Mouse (Mus musculus) C3H10T1/2 (cell line): ENCODE measurements around the gene Gstp2. TPM values are rescaled to one million over a fixed set of nuclear protein-coding genes. Genes with fewer than 3 reads are reported as not detected.

ENCODE experiments used
- polyA plus RNA-seq, 2 experiments: library from polyadenylated mRNA; unstranded; fragments of >200 nt; fragmentation: generic; extraction: Trizol; gene quantifications; one replicate each; pipeline ENCODE4 v1.2.1; 2012; ENCODE audit warnings: missing spikeins in 2 of 2

The Gstp2 gene
- polyA plus RNA-seq, result 10 to 100 TPM in 1 of 2 experiments, 1 to 10 TPM in 1; 1.8 to 13.9 TPM

DNA sequence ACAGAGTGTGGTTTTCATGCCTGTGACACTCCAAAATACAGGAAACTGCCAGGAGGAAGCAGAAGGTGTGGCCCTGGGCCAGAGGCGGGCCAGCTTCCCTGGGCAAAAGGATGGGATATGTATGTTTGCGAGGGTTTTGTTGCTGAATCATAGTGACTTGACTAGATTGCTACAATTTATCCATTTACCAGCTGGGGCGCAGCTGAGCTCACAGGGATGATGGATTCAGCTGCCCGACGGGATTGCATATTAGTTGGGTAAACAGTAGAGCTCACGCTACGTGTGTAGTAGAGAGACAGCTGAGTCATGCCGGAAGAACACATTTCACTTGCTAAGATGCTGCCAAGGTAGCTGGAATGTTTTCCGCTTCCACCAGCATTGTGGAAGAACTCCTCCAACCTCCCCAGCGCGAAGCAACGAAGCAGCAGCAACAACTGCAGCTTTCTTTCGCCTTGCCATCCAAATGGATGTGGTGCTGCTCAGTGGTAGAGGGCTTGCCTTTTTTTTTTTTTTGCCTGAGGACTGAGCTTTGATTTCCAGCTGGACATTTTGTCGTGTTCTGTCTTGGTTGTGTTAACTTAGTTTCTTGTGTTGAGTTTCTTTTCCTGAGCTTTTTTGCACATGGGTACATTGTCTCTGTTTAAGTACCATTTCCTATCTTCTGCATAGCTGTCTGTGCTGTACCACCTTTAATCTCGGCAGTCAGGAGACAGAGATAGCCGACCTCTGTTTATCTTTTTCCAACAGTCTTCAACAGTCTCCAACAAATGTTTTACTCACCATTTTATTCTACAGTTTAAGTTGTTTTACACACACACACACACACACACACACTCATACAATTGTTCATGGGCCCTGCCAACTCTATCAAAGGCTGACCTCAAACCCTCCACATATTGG, at the start of gene Gstp2:
Gene Gstp2 (minus strand): TSS at position 58 of the 900 bp plus-strand sequence.

DNA sequence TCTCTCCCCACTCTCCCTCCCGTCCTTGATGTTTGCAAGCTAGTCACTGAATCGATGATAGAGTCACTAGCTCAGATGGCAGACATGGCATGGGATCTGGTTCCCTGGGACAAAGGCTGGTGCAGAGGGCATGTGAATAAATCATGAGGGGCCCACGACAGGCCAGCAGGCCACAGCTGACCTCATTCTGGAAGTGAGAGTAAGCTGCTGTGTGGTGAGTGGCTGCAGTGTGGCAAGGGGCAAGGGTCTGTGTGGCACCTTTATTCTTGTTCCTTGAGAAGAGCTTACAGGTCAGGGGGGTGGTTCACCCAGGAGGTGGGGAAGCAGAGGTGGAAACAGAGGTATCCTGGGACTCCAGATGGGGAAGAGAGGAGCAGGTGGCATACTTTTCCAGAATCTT, 35.6 kb upstream of the Gstp2 start, which contains the start of gene Cabp2:
Gene Cabp2 (plus strand): TSS at position 185 of the 400 bp plus-strand sequence.

DNA sequence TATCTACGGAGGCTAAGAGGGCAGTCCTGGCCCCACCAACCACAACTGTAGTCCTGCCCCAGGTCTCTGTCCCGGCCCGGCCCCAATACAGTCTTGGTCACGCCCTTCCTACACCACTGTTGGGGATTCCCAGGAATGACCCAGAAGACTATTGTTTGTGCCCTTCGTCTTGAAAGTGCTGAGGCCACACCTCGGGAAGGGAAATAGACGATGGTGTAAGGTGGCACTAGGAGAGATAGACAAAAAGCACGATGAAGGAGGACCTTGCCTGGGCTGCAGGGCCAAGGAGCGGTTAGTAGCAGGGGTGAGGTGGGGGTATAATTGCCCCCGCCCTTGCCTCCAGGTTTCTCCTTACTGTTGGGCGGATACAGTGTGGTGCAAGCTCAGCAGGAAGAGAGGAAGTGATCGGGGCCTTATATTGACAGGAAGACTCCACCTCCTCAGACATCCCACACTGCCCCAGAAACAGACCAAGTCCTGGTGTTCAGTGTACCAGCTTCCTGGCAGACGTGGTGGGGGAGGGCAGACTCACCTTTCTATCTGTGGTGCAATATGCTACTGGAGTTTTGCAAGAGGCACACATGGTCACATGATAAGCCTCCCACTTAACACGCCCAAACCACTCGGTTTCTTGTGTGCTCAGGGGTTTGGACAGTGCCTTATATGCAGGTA, 13.4 kb upstream of the Gstp2 start, which contains the start of gene Gstp3:
Gene Gstp3 (minus strand): TSS at position 501 of the 672 bp plus-strand sequence.

DNA sequence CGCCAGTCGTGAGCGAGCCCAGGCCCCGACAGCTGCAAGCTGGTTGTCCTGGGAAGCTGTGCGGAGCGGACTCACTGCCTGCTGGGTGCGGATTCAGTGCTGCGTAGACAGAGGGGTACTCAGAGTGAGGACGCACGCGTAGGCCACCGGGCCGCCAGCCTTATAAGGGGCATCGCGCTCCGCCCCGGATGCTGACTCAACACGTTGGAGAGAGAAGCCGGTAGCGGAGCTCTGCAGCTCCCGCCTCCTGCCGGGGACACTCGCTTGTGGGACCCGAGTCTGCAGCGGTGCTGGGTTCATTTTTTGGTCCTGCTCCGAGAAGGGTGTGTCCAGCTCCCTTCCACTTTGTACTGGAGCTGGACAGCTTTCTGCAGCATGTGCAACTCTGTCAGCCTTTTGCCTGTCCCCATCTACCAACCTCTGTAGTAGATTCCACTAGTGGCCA, 8.0 kb downstream of the Gstp2 start, which contains the start of gene Gstp1:
Gene Gstp1 (minus strand): TSS at position 198 of the 445 bp plus-strand sequence.

DNA sequence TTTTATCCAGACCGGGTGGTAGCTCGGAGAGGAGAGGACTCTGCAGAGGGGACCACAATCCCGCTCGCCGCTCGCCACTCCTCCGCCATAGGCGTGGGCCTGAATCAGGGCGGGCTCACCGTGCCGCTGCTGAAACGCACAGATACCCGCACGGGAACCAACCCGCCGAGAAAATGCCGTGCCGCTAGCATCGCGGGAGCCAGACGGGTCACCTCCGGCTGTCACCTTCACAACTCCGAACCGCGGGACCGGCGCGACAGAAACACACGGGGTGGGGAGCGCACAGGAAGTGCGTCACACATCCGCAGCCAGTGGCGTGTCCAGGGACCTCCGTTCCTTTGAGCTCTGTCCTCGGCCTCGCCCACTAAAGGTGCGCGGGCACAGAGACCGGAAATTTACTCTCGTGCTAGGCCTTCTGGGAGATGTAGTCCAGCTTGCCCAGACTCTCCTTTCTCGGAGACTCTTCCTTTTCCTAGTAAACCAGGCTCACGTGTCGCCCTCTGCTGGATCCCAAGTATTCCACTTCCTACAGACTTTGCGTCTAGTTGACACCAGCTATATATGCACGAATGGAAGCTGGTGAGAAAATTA, 33.3 kb downstream of the Gstp2 start, which contains the start of gene Ndufv1:
Gene Ndufv1 (minus strand): TSS at position 375 of the 591 bp plus-strand sequence.

DNA sequence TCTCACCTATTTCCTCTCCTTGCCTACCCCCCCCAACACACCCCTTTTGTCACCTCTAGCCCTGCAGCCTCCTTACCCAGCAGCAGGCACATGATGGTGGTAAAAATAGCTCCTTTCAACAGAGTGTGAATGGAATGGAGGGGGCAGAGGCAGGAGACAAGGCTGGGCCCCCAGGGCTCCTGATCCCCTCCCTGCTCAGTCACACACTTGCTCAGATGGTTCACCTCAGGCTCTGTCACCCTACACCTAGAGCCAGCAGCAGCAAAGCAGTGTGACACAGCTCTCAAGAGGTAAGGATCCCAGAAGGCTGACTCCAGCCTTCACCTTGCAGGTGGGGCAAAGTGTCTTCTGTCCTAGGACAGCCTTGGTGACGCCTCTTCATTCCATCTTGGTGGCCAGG, 42.7 kb downstream of the Gstp2 start, which contains the start of gene Doc2g:
Gene Doc2g (plus strand): TSS at position 202 of the 400 bp plus-strand sequence.

DNA sequence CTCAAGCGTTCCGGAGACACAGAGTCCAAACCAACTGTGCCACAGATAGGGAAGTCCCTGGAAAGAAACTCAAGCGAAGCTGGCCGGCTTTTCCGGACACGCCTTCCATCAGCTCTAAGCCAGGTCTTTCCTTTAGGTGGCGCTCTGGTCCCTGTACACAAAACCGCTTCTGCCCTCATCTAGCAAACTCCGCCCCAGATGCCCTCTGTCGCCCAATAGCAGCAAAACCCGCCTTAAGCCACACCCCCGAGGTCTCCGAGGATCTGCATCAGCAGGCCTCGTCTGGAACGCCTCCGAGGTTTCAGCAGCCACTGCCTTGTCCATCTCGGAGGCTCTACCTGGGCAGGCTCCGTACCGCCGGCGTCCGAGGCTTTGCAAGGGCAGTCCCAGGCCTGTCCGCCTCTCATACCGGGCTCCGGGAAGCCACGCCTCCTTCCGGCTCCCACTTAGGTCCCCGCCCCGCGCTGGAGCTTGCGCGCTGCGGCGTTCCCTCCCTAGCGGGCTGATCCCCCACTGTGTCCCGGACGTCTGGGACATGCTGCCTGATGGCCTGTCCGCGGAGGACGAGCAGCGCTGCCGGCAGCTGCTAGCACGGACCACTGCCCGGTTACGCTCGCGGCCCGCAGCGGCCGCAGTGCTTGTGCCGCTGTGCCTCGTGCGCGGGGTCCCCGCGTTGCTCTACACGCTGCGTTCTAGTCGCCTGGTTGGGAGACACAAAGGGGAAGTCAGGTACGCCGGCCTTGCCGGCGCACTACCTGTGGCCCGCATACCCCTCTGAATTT, 45.5 kb downstream of the Gstp2 start, which contains the start of the genes Nudt8 and Gm49405:
Gene Nudt8 (plus strand): TSS at position 462 of the 782 bp plus-strand sequence.
Gene Gm49405 (plus strand): TSS at position 508 of the 782 bp plus-strand sequence.

DNA sequence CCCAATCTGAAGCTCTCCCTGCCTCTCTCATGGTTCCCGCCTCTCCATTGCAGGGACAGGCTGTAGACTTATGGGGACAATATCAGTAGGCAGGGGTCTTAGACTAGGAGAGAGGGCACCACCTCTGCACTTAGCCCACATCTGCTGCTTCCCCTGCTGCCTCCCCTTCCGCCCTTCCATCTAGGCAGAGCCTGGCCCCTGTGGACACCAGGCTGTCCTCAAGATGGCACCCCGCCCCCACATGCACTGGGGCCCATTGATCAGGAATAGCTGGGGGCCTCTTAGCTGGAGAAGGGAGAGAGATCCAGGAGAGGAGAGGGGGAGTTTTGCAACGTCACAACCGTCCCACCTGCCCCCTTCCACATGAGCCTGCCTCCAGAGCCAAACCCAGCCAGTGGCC, 53.4 kb downstream of the Gstp2 start, which contains the start of gene Tbx10:
Gene Tbx10 (plus strand): TSS at position 337 of the 400 bp plus-strand sequence.

Other genes starting within 250 kb of the Gstp2 start
- 10 to 100 TPM in 1 of 2 experiments, 1 to 10 TPM in 1; 3.8 to 19.2 TPM for gene Chka, start 194.2 kb downstream of the Gstp2 start, polyA plus RNA-seq
- 10 to 100 TPM; 46.1 to 53.3 TPM for gene Tcirg1, start 138.9 kb downstream of the Gstp2 start, polyA plus RNA-seq
- 100 to 1,000 TPM; 269 to 451 TPM for gene Ndufs8, start 133.2 kb downstream of the Gstp2 start, polyA plus RNA-seq
- gene Aldh3b1, start 116.2 kb downstream of the Gstp2 start, polyA plus RNA-seq, result 1 to 10 TPM; 2.7 to 8.3 TPM
- gene Unc93b1, start 110.8 kb downstream of the Gstp2 start, polyA plus RNA-seq, result under 1 TPM; 0.01 to 0.08 TPM
- gene Aldh3b3, start 87.4 kb downstream of the Gstp2 start, polyA plus RNA-seq, result under 1 TPM in 1 of 2 experiments, not detected in 1; 0.01 TPM
- not detected for gene Aldh3b2, start 73.7 kb downstream of the Gstp2 start, polyA plus RNA-seq
- 10 to 100 TPM in 1 of 2 experiments, 1 to 10 TPM in 1; 7.4 to 28.3 TPM for gene Acy3, start 59.5 kb downstream of the Gstp2 start, polyA plus RNA-seq
- gene Tbx10, start 53.3 kb downstream of the Gstp2 start, polyA plus RNA-seq, result under 1 TPM in 1 of 2 experiments, not detected in 1; 0.05 TPM
- gene Nudt8, start 45.4 kb downstream of the Gstp2 start, polyA plus RNA-seq, result 10 to 100 TPM; 41.3 to 59.9 TPM
- 1 to 10 TPM in 1 of 2 experiments, under 1 TPM in 1; 0.19 to 1.4 TPM for gene Gm49405, start 45.4 kb downstream of the Gstp2 start, polyA plus RNA-seq
- 1 to 10 TPM in 1 of 2 experiments, under 1 TPM in 1; 0.41 to 4.0 TPM for gene Doc2g, start 42.7 kb downstream of the Gstp2 start, polyA plus RNA-seq
- 100 to 1,000 TPM; 253 to 401 TPM for gene Ndufv1, start 33.2 kb downstream of the Gstp2 start, polyA plus RNA-seq
- gene Gstp1, start 8.0 kb downstream of the Gstp2 start, polyA plus RNA-seq, result 1,000 to 10,000 TPM in 1 of 2 experiments, 100 to 1,000 TPM in 1; 849 to 1,247 TPM
- under 1 TPM; 0.15 to 0.18 TPM for gene Gstp3, start 13.5 kb upstream of the Gstp2 start, polyA plus RNA-seq
- not detected for gene Cabp2, start 35.6 kb upstream of the Gstp2 start, polyA plus RNA-seq
- 100 to 1,000 TPM in 1 of 2 experiments, 10 to 100 TPM in 1; 86.0 to 148 TPM for gene Cdk2ap2, start 51.2 kb upstream of the Gstp2 start, polyA plus RNA-seq
- gene Pitpnm1, start 54.0 kb upstream of the Gstp2 start, polyA plus RNA-seq, result 10 to 100 TPM; 48.2 to 61.6 TPM
- gene Aip, start 79.8 kb upstream of the Gstp2 start, polyA plus RNA-seq, result 100 to 1,000 TPM; 201 to 241 TPM
- under 1 TPM in 1 of 2 experiments, not detected in 1; 0.09 TPM for gene Gpr152, start 93.8 kb upstream of the Gstp2 start, polyA plus RNA-seq
- gene Cabp4, start 98.0 kb upstream of the Gstp2 start, polyA plus RNA-seq, result under 1 TPM; 0.14 to 0.38 TPM
- gene Coro1b, start 102.6 kb upstream of the Gstp2 start, polyA plus RNA-seq, result 100 to 1,000 TPM; 256 to 440 TPM
- gene Ptprcap, start 107.6 kb upstream of the Gstp2 start, polyA plus RNA-seq, result 1 to 10 TPM; 6.5 to 9.5 TPM
- gene Rps6kb2, start 117.3 kb upstream of the Gstp2 start, polyA plus RNA-seq, result 10 to 100 TPM; 28.6 to 29.9 TPM
- gene Carns1, start 129.5 kb upstream of the Gstp2 start, polyA plus RNA-seq, result 10 to 100 TPM in 1 of 2 experiments, 1 to 10 TPM in 1; 1.8 to 16.2 TPM
- 1 to 10 TPM in 1 of 2 experiments, under 1 TPM in 1; 0.63 to 1.7 TPM for gene Tbc1d10c, start 145.3 kb upstream of the Gstp2 start, polyA plus RNA-seq
- 1,000 to 10,000 TPM in 1 of 2 experiments, 100 to 1,000 TPM in 1; 727 to 1,261 TPM for gene Ppp1ca, start 146.0 kb upstream of the Gstp2 start, polyA plus RNA-seq
- gene Rad9a, start 155.6 kb upstream of the Gstp2 start, polyA plus RNA-seq, result 10 to 100 TPM; 25.1 to 36.1 TPM
- 10 to 100 TPM in 1 of 2 experiments, 1 to 10 TPM in 1; 7.5 to 24.4 TPM for gene Clcf1, start 168.2 kb upstream of the Gstp2 start, polyA plus RNA-seq
- gene AC109138.7, start 168.3 kb upstream of the Gstp2 start, polyA plus RNA-seq, result 1 to 10 TPM in 1 of 2 experiments, not detected in 1; 3.9 TPM
- 100 to 1,000 TPM; 131 to 165 TPM for gene Pold4, start 185.9 kb upstream of the Gstp2 start, polyA plus RNA-seq
- 10 to 100 TPM in 1 of 2 experiments, 1 to 10 TPM in 1; 7.4 to 30.3 TPM for gene Ssh3, start 223.2 kb upstream of the Gstp2 start, polyA plus RNA-seq
- 1 to 10 TPM in 1 of 2 experiments, under 1 TPM in 1; 0.77 to 4.5 TPM for gene Ankrd13d, start 237.1 kb upstream of the Gstp2 start, polyA plus RNA-seq